Mouse (Mus musculus): ENCODE measurements around the gene Rgs14. TPM values are rescaled to one million over a fixed set of nuclear protein-coding genes. Genes with fewer than 3 reads are reported as not detected.
A peak's percentile ranks its signal among the peaks of the same experiment; 100 is the strongest.

Rgs14 gene
- polyA plus RNA-seq, 1 experiment: 34.7 TPM

DNA sequence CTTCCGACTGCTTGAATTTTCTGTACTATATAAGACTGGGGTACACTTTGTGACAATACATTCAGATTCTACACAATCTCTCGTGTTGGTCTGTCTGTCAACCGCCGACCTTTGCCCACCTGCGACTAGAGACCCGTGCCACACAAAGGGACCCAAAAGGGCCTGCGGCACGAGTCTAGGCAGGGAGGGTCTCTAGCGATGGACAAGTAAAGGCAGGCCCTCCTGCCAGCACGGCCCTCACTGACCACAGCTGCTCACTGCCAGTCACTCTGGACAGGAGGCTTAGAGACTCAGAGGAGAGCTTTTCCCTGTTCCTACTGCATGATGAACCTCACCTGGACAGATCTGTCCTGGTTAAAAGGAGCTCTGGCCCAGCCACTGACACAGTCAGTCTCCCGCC, 27.1 kb upstream of the Rgs14 start:
- TF ChIP-seq POLR2A (IDR thresholded peaks at IDR 0.05; ENCODE audit: borderline replicate concordance, low read depth, low read length) (no peak), CTCF (IDR thresholded peaks at IDR 0.05; ENCODE audit: low read depth, low read length) (no peak)
- no peak overlapping the region for H3K4me3 ChIP-seq (ENCODE audit: insufficient read depth, low read length)
- peaks cover 18% of the 10 kb centered on the region for H3K4me1 ChIP-seq (ENCODE audit: control insufficient read depth, insufficient read depth, low read length)
- no peak overlapping the region for H3K27ac ChIP-seq (ENCODE audit: insufficient read depth, low read depth, low read length)

DNA sequence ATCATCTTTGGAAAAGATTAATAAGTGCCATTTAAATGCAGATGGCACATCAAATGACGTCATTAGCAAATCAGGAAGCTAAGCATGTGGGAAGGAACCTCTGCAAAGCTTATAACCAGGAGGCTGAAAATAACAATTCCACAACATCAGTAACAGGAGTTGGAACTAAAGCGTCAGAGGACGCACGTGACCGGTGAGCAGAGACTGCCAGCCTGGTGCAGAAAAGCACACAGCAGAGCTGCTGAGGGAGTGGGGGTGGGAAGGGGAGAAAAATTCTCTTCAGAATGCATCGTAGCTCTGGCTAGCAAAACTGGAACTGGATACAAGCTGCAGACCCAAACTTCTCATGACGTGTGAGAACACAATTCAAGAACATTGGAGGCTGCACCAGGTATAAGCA, 25.2 kb upstream of the Rgs14 start:
- TF ChIP-seq POLR2A (IDR thresholded peaks at IDR 0.05; ENCODE audit: borderline replicate concordance, low read depth, low read length) (no peak), CTCF (IDR thresholded peaks at IDR 0.05; ENCODE audit: low read depth, low read length) (no peak)
- H3K27ac ChIP-seq (ENCODE audit: insufficient read depth, low read depth, low read length): peak overlapping the region; percentile 6; the same call in 1 of the 2 replicates

DNA sequence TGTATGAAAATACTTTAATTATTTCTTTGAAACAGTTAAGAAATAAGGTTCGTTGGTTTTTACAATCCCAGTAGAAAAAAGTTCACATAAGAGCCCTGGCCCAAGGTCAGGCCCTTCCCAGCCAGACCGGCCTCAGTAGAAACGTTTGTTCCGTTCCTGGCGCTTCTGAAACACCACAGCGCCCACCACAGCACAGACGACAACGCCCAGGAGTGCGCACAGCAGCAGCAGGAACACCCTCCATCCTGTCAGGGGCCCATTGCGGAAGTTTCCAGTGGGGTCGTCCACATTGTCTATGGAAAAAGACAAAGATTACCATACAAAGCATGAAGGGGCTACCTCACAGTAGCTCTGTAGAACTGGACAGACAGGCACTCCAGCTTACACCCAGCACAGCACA, 22.8 kb upstream of the Rgs14 start:
- H3K27ac ChIP-seq (ENCODE audit: insufficient read depth, low read depth, low read length): no peak overlapping the region
- H3K4me3 ChIP-seq (ENCODE audit: insufficient read depth, low read length): no peak overlapping the region
- H3K4me1 ChIP-seq (ENCODE audit: control insufficient read depth, insufficient read depth, low read length): peaks cover 14% of the 10 kb centered on the region
- TF ChIP-seq CTCF (IDR thresholded peaks at IDR 0.05; ENCODE audit: low read depth, low read length): no peak
- no peak for TF ChIP-seq POLR2A (IDR thresholded peaks at IDR 0.05; ENCODE audit: borderline replicate concordance, low read depth, low read length)

More for the DNA sequence above, 25.2 kb upstream of the Rgs14 start:
- H3K4me3 ChIP-seq (ENCODE audit: insufficient read depth, low read length): no peak overlapping the region
- peaks cover 16% of the 10 kb centered on the region for H3K4me1 ChIP-seq (ENCODE audit: control insufficient read depth, insufficient read depth, low read length)

DNA sequence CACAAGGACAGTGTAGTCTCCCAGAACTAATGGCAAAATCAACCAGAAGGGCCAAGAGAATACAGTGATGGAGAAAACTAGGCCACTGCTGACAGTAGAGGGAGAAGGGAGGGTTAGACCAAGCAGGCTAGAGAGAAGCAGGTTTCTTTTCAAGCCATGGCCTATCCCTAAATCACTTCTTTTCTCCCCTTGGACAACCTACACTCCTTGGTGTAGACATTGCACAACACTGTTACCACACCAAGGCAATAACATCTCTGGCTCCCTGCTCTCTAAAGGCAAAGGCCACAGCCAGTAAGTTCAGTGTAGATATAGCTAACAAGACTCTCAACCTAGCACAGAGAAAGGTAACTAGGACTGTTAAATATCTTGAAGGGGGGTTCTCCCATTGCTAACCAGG, 8.4 kb upstream of the Rgs14 start:
- Histone ChIP-seq H3K4me3 (ENCODE audit: insufficient read depth, low read length) (peak overlapping the region; percentile 96), H3K27ac (ENCODE audit: insufficient read depth, low read depth, low read length) (no peak overlapping the region), H3K4me1 (ENCODE audit: control insufficient read depth, insufficient read depth, low read length) (peaks cover 26% of the 10 kb centered on the region)
- TF ChIP-seq POLR2A (IDR thresholded peaks at IDR 0.05; ENCODE audit: borderline replicate concordance, low read depth, low read length) (no peak), CTCF (IDR thresholded peaks at IDR 0.05; ENCODE audit: low read depth, low read length) (no peak)

DNA sequence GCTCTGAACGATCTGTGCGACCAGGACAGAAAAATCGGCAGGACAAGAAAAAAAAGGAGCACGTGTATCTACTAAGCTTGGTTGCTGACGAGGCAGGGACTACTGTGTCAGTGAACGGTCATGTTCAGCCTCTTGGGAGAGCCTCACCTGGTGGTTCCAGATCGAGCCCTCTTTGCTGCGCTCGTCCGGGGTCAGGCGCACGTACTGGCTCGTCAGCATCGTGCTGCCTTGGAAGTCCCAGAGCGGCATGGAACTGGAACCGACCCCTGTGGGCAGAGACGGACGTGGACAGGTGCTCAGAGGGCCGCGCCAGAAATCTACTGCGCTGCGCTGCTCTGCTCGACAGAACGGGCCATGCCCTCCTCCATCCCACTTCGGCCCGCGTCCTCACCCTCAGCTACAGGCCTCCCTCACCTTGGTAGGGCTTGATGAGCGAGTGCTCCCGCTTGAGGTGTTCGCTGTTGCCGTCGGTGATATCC, 7.5 kb upstream of the Rgs14 start:
- peaks cover 26% of the 10 kb centered on the region for H3K4me1 ChIP-seq (ENCODE audit: control insufficient read depth, insufficient read depth, low read length)
- peak overlapping the region; percentile 96 for H3K4me3 ChIP-seq (ENCODE audit: insufficient read depth, low read length)
- TF ChIP-seq POLR2A (IDR thresholded peaks at IDR 0.05; ENCODE audit: borderline replicate concordance, low read depth, low read length): no peak
- TF ChIP-seq CTCF (IDR thresholded peaks at IDR 0.05; ENCODE audit: low read depth, low read length): no peak
- H3K27ac ChIP-seq (ENCODE audit: insufficient read depth, low read depth, low read length): peak overlapping the region; percentile 95

DNA sequence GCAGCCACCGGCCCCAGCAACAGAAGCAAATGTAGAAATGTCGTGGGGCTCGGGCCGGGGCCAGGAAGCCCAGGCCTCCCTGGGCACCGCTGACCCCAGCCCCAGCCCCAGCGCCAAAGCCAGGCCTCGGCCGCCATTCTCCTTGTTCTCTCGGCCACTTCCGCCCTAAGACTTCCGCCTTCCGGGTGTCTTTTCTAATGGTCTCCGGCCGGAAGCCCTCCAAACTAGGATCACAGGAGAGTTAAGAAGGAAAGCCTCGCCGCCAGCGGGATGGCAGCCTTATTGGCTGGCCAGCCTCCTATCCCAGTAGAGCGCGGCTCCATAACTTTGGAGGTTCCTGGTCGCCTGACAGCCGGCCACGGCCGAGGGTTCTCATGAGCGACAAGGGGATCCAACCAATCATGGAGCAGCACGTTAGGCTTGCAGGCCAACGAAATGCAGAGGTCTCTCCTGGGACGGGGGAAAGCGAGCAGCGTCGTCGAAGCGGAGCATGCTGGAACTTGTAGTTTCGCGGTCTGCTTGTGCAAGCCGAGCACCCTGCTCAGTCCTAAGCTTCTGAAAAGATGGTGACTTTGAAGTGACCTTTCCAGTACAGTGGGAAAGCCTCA, 7.0 kb upstream of the Rgs14 start, which contains the start of gene Lman2:
Gene Lman2, minus strand, starts transcription at position 331 of the 608 bp plus-strand sequence.
- Histone ChIP-seq H3K4me1 (ENCODE audit: control insufficient read depth, insufficient read depth, low read length) (peaks cover 26% of the 10 kb centered on the region), H3K4me3 (ENCODE audit: insufficient read depth, low read length) (peak within 1 kb of the TSS; percentile 96), H3K27ac (ENCODE audit: insufficient read depth, low read depth, low read length) (peak within 1 kb of the TSS; percentile 95)
- no peak for TF ChIP-seq POLR2A (IDR thresholded peaks at IDR 0.05; ENCODE audit: borderline replicate concordance, low read depth, low read length)
- TF ChIP-seq CTCF (IDR thresholded peaks at IDR 0.05; ENCODE audit: low read depth, low read length): no peak

DNA sequence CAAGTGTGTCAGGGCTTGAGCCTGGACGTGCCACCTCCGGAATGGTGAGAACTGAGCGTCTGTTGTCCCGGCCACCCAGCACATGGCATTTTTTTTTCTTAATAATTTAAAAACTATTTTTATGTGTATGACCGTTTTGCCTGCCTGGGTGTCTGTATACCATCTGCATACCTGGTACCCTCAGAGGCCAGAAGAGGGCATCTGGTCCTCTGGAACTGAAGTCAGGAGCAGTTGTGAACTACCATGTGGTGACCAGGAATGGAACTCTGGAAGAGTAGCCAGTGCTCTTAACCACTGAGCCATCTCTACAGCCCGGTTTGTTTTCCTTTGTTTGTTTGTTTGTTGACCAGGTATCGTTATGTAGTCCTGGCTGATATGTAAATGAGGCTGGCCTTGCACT, 1.1 kb upstream of the Rgs14 start:
- TF ChIP-seq POLR2A (IDR thresholded peaks at IDR 0.05; ENCODE audit: borderline replicate concordance, low read depth, low read length): no peak
- TF ChIP-seq CTCF (IDR thresholded peaks at IDR 0.05; ENCODE audit: low read depth, low read length): no peak
- no peak overlapping the region for H3K27ac ChIP-seq (ENCODE audit: insufficient read depth, low read depth, low read length)
- no peak overlapping the region for H3K4me3 ChIP-seq (ENCODE audit: insufficient read depth, low read length)
- H3K4me1 ChIP-seq (ENCODE audit: control insufficient read depth, insufficient read depth, low read length): peaks cover 39% of the 10 kb centered on the region

DNA sequence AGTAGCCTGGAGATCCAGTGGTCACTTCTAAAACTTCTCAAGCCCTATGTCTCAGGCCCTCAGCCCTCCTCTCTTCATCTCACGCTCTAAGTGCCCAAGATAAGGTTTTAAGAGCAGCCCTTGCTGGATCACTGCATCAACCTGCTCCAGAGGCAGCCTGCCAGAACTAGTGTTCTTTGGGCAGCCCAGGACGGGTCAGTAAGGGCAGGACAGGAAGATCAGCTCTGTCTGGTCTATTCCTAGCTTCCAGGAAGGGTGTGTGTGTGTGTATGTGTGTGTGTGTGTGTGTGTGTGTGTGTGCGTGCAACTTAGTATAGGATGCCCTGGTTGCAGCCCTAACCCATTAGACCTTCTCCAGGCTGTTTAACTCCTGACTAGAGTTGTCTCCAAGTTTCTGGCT, 702 bp downstream of the Rgs14 start:
- Histone ChIP-seq H3K4me3 (ENCODE audit: insufficient read depth, low read length) (peak overlapping the region; percentile 72), H3K4me1 (ENCODE audit: control insufficient read depth, insufficient read depth, low read length) (peaks cover 39% of the 10 kb centered on the region), H3K27ac (ENCODE audit: insufficient read depth, low read depth, low read length) (peak overlapping the region; percentile 93)
- TF ChIP-seq CTCF (IDR thresholded peaks at IDR 0.05; ENCODE audit: low read depth, low read length): no peak
- no peak for TF ChIP-seq POLR2A (IDR thresholded peaks at IDR 0.05; ENCODE audit: borderline replicate concordance, low read depth, low read length)

DNA sequence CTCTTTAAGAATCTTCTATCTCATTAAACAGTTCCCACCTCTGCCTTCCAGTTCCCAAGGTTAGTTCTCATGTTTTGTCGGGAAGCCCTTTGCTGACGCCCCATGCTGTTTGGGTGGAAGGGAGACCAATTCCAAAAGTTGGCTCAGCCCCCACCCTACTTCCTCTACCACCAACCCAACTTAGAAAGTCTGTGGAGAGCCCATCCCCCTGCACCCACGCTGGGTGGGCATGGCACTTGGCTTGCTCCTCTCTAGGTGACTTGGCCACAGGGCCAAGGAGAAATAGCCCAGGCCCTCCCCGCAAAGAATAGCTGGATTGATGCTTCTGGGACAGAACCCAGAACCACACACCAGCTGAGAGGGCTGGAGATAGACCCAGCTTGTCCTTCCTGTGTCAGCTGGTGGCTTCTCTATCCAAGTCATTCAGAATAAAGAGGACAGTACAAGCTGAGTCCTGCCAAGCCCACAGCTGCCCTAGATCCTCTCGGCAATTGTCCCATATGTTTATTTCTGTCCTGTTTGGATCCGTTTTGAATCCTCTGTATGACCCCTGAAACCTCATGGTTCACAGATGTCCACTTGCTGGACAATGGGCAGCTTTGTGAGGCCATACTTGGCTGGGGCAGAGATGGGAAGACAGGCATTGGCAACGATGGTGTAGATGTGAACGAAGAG, 1.6 kb downstream of the Rgs14 start:
- no peak overlapping the region for H3K4me3 ChIP-seq (ENCODE audit: insufficient read depth, low read length)
- no peak overlapping the region for H3K27ac ChIP-seq (ENCODE audit: insufficient read depth, low read depth, low read length)
- peaks cover 39% of the 10 kb centered on the region for H3K4me1 ChIP-seq (ENCODE audit: control insufficient read depth, insufficient read depth, low read length)
- no peak for TF ChIP-seq CTCF (IDR thresholded peaks at IDR 0.05; ENCODE audit: low read depth, low read length)
- TF ChIP-seq POLR2A (IDR thresholded peaks at IDR 0.05; ENCODE audit: borderline replicate concordance, low read depth, low read length): no peak

DNA sequence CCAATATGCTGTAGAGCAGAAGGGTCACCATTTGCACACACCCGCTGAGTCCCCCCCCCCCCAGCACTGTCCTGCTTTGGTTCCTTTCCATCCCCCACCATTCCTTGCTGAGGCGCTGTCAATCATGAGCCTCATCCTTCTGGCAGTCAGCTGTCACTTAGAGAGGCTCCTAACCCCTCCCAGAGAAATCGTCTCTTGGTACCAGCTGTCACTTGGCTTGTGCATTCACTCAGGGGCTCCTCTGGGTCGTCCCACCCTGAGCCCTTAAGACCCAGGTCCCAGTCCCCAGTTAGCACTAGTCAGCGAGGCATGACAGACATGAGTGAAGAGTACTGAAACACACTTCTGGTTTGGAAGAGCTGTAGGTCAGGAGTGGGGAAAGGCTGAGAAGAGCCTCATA, 2.2 kb downstream of the Rgs14 start:
- TF ChIP-seq POLR2A (IDR thresholded peaks at IDR 0.05; ENCODE audit: borderline replicate concordance, low read depth, low read length): no peak
- no peak for TF ChIP-seq CTCF (IDR thresholded peaks at IDR 0.05; ENCODE audit: low read depth, low read length)
- Histone ChIP-seq H3K27ac (ENCODE audit: insufficient read depth, low read depth, low read length) (no peak overlapping the region), H3K4me3 (ENCODE audit: insufficient read depth, low read length) (no peak overlapping the region), H3K4me1 (ENCODE audit: control insufficient read depth, insufficient read depth, low read length) (peaks cover 39% of the 10 kb centered on the region)

Data from bone marrow macrophage, adult 2 months (primary cell).